Mouse (Mus musculus) embryonic stem cell, embryonic (primary cell): ENCODE results near the gene Plagl1.

Source experiments
- CTCF ChIA-PET, 4 experiments: fragments of 300-600 bp in 2 of 4; fragments of 350-600 bp in 2 of 4; sonication (Branson Sonifier 250); formaldehyde crosslinking; loops; one replicate each; lab custom pipeline; 2022; ENCODE audit warnings: inconsistent platforms in 2 of 4; lab: Charles Lee
- POLR2A ChIA-PET, 4 experiments: fragments of 300-600 bp in 2 of 4; fragments of 350-600 bp in 2 of 4; sonication (Branson Sonifier 250); formaldehyde crosslinking; loops; one replicate each; lab custom pipeline; 2022; ENCODE audit warnings: antibody characterized with exemption in 4 of 4, inconsistent platforms in 1 of 4; lab: Charles Lee

Gene Plagl1

DNA sequence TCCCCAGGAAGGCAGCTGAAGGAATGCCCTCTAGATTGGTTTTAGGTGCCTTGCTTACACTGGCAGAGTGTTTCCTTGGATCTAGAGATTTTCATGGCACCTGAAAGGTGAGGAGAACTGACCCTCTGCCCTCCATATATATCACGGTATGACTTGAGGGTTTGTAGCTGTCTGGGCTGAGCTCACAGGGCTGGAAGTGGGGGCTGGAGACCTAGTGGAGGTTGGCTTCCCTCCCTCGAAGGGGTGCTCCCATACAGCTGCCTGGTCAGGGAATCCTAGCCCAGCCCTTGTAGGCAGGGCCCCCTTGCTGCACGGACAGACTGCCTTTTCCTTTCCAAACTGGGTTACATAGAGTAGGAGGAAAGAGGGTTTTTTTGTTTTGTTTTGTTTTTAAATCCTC lies 52.5 kb downstream of the Plagl1 start:
- CTCF ChIA-PET = interaction anchor here in 1 of 4 experiments (0.6 kb wide), 1 partner anchor 166 kb away, joined by 3 read pairs; no protein-coding TSS in a partner anchor

DNA sequence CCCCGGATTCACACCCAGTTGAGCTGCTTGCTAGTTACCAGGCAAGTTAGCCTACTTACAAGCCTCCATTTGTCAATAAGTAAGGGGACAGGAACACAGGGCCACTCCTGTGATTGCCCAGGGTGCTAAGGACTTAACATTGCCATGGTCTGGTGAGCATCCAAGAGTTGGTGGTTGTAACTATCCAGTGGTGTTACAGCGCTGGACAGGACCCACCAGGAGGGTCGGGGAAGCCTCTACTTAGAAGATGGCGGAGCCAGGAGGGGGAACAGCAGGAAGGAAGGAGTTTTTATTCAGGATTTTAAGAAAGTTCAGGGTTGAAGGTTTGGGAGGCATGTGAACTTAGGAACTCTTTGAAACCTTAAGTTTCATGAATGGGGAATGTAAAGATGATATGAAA lies 53.3 kb downstream of the Plagl1 start:
- CTCF ChIA-PET = interaction anchor here in 1 of 4 experiments (0.7 kb wide), 1 partner anchor 27 kb away, joined by 6 read pairs; no protein-coding TSS in a partner anchor
- POLR2A ChIA-PET = interaction anchor here in 2 of 4 experiments (1.4 to 2.0 kb wide), 5 partner anchors 11 to 23 kb away, joined by 3 to 9 read pairs (median 6); no protein-coding TSS in a partner anchor

More for the DNA sequence above, 52.5 kb downstream of the Plagl1 start:
- POLR2A ChIA-PET = interaction anchor here in 2 of 4 experiments (0.7 to 2.0 kb wide), 9 partner anchors 10 to 94 kb away, joined by 3 to 9 read pairs (median 3); no protein-coding TSS in a partner anchor

DNA sequence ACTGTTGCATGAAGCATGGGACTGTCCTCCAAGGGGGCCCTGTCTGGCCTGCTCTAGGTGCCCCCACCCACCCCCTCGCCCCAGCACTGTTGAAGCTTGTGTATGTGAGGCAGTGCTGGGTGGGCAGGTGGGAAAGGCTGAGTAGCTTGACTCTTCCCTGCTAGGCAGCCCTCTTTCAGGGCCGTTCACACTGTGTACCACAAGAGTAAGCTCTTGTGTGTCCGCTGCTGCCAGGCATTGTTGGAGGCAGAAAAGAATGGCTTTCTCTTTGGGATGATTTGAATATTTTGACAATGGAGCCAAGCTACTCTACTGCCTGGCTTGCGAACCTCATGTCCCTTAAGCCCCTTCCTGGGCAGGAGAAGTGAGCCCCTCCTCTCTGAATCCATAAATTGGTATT lies 54.7 kb downstream of the Plagl1 start:
- ChIA-PET POLR2A (interaction anchor here in 2 of 4 experiments (0.9 to 1.5 kb wide), 5 partner anchors 9 to 562 kb away, joined by 3 to 5 read pairs (median 3); no protein-coding TSS in a partner anchor), CTCF (no interaction called here)

DNA sequence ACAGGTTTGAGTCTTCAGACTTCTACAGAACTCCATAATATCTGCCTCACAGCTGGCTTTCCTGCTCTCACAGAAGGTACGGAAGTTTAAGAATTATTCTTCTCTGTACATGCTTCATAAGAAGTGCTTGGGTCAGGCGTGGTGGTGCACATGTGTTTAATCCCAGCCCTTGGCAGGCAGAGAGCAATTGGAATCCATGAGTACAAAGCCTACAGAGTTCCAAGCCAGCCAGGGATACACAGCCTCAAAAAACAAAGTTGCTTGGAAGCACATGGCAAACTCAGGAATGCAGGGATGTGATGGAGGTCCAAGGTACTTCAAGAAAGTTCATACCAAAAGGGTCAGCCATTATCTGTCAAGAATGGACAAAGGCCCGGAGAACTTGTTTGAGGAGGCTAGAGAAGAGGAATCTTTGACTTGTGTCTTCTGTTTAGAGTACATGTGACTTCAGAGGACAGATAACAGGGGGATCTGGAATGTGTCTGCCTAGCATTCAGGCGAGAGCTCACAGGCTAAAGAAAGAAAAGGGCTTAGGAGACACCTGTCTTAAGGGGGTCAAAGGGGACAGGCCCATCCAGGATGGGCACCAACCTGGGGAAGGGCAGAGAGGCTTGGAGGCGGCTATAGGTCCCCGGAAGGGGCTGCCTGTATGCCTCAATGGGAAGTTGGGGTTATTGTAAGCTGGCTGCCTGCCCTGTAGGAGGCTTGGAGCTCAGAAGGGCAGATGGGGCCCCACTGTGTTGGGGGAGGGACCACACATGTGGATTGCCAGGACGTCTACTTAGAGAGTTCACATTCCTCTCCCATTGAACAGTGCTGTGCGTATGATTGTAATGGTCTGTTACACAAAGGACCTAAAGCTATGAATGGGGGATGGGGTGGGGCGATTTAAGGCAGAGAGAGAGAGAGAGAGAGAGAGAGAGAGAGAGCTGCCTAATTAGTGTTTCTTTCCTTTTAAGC lies 56.7 kb downstream of the Plagl1 start:
- ChIA-PET CTCF (interaction anchor here in 2 of 4 experiments (0.5 to 1.2 kb wide), 4 partner anchors 101 to 1137 kb away, joined by 3 to 6 read pairs (median 5); no protein-coding TSS in a partner anchor), POLR2A (interaction anchor here in 3 of 4 experiments (0.6 to 3.9 kb wide), 22 partner anchors 8 to 1853 kb away, joined by 3 to 35 read pairs (median 6); no protein-coding TSS in a partner anchor)

DNA sequence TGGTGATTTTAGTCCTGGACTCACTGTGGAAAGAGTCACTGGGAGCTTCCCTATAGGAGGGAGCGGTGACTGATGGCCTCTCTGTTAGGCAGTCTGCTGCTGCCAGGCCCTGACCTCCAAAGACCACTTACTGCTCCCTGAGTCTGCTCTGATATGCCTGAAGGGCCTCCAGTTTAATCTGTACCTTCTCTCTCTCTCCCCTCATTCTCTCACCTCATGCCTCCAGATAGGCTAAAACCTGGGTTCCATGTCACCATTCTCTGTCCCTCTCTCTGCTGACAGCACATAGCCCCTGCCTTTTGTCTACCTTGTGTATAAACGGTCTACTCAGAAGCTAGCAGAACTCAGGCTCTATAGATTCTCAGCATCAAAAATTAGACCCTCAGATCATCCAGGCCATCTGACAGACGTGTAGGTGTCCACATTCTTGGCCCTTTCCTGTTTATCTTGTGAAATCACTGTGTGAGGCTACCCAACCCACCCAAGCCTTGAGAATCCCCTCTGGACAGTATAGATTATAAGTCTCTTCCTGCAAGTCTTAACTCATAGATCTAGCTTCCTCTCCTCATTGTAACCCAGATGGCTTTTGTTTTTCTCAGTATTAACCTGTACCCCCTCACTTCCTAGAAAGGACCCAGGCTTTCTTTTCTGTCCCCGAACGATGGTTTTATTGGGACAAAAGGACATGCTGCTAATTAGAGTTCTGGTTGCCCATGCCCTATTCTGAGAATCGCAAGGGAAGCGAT lies 57.9 kb downstream of the Plagl1 start:
- ChIA-PET POLR2A (interaction anchor here in 3 of 4 experiments (1.0 to 3.9 kb wide), 15 partner anchors 9 to 436 kb away, joined by 3 to 35 read pairs (median 10); no protein-coding TSS in a partner anchor), CTCF (interaction anchor here in 1 of 4 experiments (0.5 kb wide), 1 partner anchor 500 kb away, joined by 6 read pairs; no protein-coding TSS in a partner anchor)

DNA sequence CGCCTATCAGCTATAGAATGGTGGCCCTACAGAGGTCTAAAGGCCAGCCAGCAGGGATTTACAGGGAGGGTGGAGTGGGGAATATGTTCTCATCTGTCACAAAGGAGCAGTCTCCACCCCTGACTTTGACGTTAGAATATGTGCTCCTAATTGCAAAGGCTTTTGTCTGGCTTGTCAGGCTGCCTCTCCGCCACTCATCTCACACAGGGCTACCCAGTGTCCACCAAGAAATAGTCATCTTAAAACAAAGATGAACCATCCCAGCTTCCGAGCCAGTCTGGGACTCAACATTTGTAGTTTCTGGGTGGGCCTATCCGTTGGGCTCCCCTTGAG lies 58.4 kb downstream of the Plagl1 start:
- CTCF ChIA-PET = no interaction called here
- POLR2A ChIA-PET = interaction anchor here in 3 of 4 experiments (1.1 to 3.9 kb wide), 12 partner anchors 9 to 97 kb away, joined by 3 to 35 read pairs (median 13); no protein-coding TSS in a partner anchor

DNA sequence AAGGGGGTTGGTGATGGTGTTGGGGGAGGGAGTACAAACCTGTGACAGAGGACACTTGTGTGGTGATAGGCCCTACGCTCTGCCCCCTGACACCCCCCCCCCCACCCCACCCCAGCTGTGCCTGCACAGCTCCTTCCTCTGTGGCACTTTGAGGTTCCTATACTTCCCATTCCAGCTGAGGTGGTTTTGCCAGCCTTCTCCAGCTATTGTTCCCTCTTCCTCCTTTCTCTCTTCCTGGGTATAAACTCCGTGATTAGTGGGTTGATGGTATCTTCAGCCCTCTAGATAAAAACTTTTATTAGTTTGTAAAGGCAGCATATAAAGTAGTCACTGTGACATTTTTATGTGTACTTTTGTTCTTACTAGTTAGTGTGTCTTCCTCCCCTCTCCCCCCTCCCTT lies 59.0 kb downstream of the Plagl1 start:
- POLR2A ChIA-PET = interaction anchor here in 2 of 4 experiments (3.4 to 3.9 kb wide), 3 partner anchors 10 to 17 kb away, joined by 31 to 35 read pairs (median 35); no protein-coding TSS in a partner anchor
- CTCF ChIA-PET = no interaction called here

DNA sequence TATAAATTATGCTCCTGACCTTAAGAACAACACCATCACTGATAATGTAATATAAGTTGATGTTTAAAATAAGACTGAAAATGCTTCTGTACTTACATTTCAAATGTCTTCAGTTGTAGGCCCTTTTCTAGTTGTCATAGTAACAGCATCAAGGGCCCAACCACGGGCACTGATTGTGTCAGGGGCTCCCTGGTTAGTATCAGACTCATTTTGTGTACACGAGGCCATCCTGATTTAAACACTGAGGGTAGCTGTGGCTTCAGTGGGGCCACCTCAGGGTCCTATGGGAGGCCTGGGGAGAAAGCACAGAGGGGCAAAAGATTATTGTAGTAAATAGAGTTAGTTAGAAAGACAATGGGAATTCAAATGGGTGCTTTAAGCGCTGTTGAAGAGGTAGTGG lies 65.5 kb downstream of the Plagl1 start:
- ChIA-PET CTCF (no interaction called here), POLR2A (interaction anchor here in 2 of 4 experiments (0.9 to 3.0 kb wide), 5 partner anchors 9 to 67 kb away, joined by 3 to 14 read pairs (median 3); partner anchors contain the start of gene Ltv1 (in 1 of the 2))

DNA sequence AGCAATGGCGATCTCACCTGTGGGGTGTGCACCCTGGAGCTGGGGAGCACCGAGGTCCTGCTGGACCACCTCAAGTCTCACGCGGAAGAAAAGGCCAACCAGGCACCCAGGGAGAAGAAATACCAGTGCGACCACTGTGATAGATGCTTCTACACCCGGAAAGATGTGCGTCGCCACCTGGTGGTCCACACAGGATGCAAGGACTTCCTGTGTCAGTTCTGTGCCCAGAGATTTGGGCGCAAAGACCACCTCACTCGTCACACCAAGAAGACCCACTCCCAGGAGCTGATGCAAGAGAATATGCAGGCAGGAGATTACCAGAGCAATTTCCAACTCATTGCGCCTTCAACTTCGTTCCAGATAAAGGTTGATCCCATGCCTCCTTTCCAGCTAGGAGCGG lies 67.0 kb downstream of the Plagl1 start:
- ChIA-PET POLR2A (interaction anchor here in 3 of 4 experiments (0.6 to 3.0 kb wide), 5 partner anchors 10 to 26 kb away, joined by 3 to 14 read pairs (median 5); no protein-coding TSS in a partner anchor), CTCF (interaction anchor here in 2 of 4 experiments (0.7 to 1.0 kb wide), 2 partner anchors 40 to 195 kb away, joined by 4 read pairs; no protein-coding TSS in a partner anchor)

DNA sequence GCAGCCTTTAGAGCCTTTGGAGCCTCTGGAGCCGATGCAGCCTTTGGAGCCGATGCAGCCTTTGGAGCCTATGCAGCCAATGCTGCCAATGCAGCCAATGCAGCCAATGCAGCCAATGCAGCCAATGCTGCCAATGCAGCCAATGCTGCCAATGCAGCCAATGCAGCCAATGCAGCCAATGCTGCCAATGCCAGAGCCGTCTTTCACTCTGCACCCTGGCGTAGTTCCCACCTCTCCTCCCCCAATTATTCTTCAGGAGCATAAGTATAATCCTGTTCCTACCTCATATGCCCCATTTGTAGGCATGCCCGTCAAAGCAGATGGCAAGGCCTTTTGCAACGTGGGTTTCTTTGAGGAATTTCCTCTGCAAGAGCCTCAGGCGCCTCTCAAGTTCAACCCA lies 67.6 kb downstream of the Plagl1 start:
- CTCF ChIA-PET = interaction anchor here in 2 of 4 experiments (0.7 to 1.0 kb wide), 2 partner anchors 41 to 194 kb away, joined by 4 read pairs; no protein-coding TSS in a partner anchor
- POLR2A ChIA-PET = interaction anchor here in 2 of 4 experiments (1.0 to 3.0 kb wide), 5 partner anchors 11 to 38 kb away, joined by 3 to 14 read pairs (median 5); no protein-coding TSS in a partner anchor

DNA sequence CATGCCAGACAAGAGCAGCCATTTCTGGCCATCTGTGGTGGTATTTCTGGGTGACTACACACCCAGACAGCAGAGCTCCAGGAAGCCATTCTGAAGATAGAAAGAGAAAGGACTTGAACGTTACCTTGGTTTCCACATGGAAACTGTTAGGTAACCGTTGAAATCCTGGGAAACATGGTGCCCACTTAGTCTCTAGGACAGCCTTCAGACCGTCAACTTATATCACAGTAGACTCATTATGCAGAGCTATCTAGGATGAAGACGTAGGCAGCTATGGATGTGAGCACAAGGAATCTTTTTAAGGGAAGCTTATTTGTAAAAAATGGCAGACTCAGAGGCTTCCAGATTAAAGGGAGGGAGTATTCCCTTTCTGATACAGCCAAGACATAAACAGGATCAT lies 73.5 kb downstream of the Plagl1 start:
- ChIA-PET CTCF (no interaction called here), POLR2A (interaction anchor here in 1 of 4 experiments (0.5 to 1.0 kb wide), 4 partner anchors 26 to 265 kb away, joined by 3 to 4 read pairs (median 3); no protein-coding TSS in a partner anchor)

DNA sequence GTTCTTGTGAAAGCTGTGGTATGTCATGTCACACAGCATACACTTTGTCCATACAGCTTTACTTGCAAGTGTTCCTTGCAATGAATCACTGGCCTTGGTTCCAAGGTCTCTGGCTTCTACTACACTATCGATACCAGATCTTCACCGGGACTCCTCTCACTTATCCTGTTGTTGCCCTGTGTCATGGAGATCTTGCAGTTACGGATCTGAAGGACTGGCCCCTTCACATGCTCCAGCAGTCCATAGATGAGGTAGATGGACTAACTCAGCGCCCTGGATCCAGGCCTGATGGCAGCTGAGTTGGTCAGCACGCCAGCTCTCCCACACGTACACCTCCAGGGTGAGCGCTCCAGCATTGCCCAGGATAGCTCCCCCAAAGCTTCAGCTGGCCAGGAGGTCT lies 75.0 kb downstream of the Plagl1 start:
- CTCF ChIA-PET = interaction anchor here in 1 of 4 experiments (0.7 kb wide), 1 partner anchor 1247 kb away, joined by 3 read pairs; no protein-coding TSS in a partner anchor
- POLR2A ChIA-PET = interaction anchor here in 1 of 4 experiments (0.5 to 0.8 kb wide), 3 partner anchors 12 to 113 kb away, joined by 3 to 4 read pairs (median 3); no protein-coding TSS in a partner anchor

DNA sequence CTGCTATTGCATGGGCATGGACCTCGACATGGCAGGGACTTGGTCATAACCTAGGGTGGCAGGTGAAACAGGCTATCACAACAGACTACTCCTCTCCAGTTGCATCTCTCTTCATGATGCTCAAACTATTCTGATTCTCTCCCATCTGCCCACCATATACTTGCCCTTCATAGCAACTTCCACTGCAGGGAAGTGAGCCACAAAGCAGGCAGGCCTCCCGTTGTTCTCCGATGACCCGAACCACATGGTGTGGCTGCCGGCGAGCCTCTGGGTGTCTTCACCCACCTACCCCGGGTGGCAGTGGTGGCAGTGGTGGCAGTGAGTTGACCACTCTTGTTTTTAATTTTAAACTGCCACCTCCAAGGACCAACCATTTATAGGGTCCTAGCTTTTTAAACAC lies 75.4 kb downstream of the Plagl1 start:
- CTCF ChIA-PET = interaction anchor here in 1 of 4 experiments (0.7 kb wide), 1 partner anchor 1246 kb away, joined by 3 read pairs; no protein-coding TSS in a partner anchor
- POLR2A ChIA-PET = no interaction called here

DNA sequence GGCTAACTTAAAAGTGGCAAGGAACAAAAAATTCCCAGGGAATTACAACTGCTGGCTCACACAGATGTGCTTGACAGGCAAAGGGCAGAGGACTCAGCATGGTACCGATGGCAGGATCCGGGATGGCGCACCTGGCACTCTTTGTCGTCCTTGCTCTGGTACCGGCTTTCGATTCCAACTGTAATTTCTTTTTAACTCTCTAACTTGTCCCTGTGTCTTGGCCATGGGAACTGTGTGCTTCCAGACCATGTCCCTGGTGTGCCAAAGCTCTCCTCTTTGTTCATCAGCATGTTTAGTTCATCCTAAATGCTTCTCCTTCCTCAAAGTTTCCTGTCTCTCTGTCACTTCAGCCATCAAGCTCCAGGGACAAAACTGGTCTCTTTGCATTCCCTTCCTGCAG lies 77.6 kb downstream of the Plagl1 start:
- ChIA-PET CTCF (no interaction called here), POLR2A (no interaction called here)

DNA sequence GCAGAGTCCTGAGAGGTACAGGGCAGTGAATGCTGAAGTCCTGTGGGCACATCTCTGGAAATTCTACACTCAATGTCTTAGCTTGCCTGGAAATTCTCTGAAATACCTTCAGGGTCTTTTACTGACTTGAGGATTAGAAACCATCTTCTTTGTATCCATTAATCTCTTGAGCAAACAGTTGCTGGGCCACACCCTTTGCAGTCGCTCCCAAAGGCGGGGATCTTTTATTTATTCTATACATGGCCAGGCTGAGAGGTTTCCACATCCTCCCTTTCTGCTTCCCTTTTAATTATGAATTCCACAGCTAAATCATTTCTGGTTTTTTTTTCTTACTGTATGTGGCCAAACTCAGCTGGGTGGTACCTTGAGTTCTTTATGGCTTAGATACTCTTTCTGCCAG lies 80.1 kb downstream of the Plagl1 start:
- POLR2A ChIA-PET = interaction anchor here in 1 of 4 experiments (0.6 to 0.9 kb wide), 2 partner anchors 22 to 51 kb away, joined by 3 read pairs; no protein-coding TSS in a partner anchor
- CTCF ChIA-PET = no interaction called here

DNA sequence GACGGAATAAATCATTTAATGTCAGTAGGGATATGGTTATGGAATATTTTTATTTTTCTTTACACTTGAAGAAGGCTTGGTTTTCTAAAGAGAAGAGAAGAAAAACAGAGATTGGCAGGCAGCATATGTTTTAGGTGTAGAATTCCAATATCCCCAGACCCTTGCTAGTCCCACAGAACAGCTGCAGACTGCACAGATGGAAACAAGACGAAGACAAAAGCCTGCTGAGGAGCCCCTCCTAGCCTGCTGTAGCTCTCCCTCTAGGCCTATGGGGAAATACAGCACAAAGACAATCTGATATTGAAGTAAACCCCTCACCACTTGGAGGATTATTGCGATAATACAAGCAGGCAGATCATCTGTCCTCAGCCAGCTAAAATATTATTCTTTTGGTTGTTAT lies 90.1 kb downstream of the Plagl1 start:
- CTCF ChIA-PET = no interaction called here

DNA sequence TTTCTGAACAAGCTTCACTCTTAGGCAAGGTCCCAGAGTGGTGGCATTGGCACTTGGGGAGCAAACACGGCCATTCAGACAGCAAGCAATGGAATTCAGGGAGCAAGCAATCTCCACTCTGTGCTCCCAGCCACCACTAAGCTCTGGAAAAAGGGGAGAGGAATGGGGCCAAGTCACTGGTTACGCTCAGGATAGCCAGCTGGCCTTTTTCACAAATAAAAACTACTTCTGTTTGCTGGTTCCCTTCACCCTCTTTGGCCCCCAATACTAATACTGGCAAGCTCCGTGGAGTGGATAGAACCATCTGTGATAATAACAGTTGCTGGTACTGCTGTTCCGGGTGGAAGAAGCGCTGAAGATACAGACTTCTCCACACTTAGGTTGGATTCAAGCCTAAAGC lies 91.0 kb downstream of the Plagl1 start:
- ChIA-PET POLR2A (no interaction called here), CTCF (no interaction called here)

More for the DNA sequence above, 90.1 kb downstream of the Plagl1 start:
- POLR2A ChIA-PET = no interaction called here
